Mouse (Mus musculus) kidney, adult 2 months (tissue): ENCODE measurements at regions not wholly inside any gene's neighbourhood (a gene's known extent, or its start where the extent isn't known, plus 50 kb on each side); places are given as distances from the start of the nearest gene placed in this dataset.

ENCODE experiments used
- DNase-seq: peaks from one replicate; pipeline ENCODE4 v3.0.0; 2021
- H3K27ac ChIP-seq: fragments of 200-500 bp; 2 replicates; pipeline ENCODE4 v1.5.1; 2012; ENCODE audit warnings: low read depth, low read length, control low read depth, inconsistent platforms; ENCODE audit not compliant: insufficient read depth
- H3K27me3 ChIP-seq: fragments of 200-500 bp; replicated peaks from 2 replicates; pipeline ENCODE4 v1.6.1; 2012; ENCODE audit warnings: mild to moderate bottlenecking, moderate library complexity, low read length, inconsistent platforms; ENCODE audit not compliant: control insufficient read depth, insufficient read depth
- H3K36me3 ChIP-seq: fragments of 200-500 bp; 2 replicates; pipeline ENCODE4 v1.6.1; 2012; ENCODE audit warnings: mild to moderate bottlenecking, moderate library complexity, low read length, inconsistent platforms; ENCODE audit not compliant: control insufficient read depth, insufficient read depth
- H3K4me1 ChIP-seq: fragments of 200-500 bp; 2 replicates; pipeline ENCODE4 v1.6.1; 2011; ENCODE audit warnings: low read length; ENCODE audit not compliant: control insufficient read depth, insufficient read depth
- H3K4me3 ChIP-seq: fragments of 200-500 bp; 2 replicates; pipeline ENCODE4 v1.5.1; 2011; ENCODE audit warnings: mild to moderate bottlenecking, low read depth, low read length, control low read depth; ENCODE audit not compliant: insufficient read depth
- CTCF ChIP-seq: fragments of 200-500 bp; conservative IDR thresholded peaks from 2 replicates; pipeline ENCODE4 v1.5.1; 2011; ENCODE audit warnings: low read depth, mild to moderate bottlenecking, control low read depth, low read length, moderate library complexity, mixed read lengths; ENCODE audit not compliant: insufficient read depth, insufficient read length
- POLR2A ChIP-seq: fragments of 200-500 bp; IDR thresholded peaks from one replicate; pipeline ENCODE4 v1.6.1; 2011; ENCODE audit warnings: low read depth, low read length, control low read depth
- WGBS: fragments of 180-500 bp; shearing (Covaris S2); methylation state at CpG from one replicate; pipeline ENCODE4 v1.1.7; 2018; 5-methylcytosine and 5-hydroxymethylcytosine counted together

DNA sequence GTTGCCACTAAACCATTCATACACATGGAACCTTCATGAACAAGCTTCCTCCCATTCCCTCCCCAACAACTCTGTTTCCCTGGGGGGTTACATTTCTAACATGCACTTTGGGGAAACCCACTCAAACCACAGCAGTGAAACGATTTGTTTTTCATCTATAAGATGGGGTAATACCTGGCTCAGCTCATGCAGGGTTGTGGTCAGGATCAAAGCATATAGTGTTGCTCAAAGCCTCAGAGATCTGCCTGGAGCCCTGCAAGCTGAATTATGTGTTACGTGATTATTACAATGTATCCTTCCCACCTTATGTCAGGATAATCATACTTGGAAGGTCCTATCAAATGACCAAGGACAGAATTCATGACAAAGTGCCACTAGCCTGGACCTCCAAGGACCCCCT is 154.5 kb upstream of the Ankrd55 start:
- no peaks in the 10 kb centered on the region for H3K36me3 ChIP-seq
- TF ChIP-seq POLR2A (no peak), CTCF (no peak)
- 86% methylated on average over 2 of the region's 2 CpGs for WGBS
- H3K4me3 ChIP-seq = no peak overlapping the region
- H3K4me1 ChIP-seq = no peaks in the 10 kb centered on the region
- H3K27me3 ChIP-seq = no peaks in the 10 kb centered on the region
- no peak for DNase-seq
- H3K27ac ChIP-seq = no peak overlapping the region

DNA sequence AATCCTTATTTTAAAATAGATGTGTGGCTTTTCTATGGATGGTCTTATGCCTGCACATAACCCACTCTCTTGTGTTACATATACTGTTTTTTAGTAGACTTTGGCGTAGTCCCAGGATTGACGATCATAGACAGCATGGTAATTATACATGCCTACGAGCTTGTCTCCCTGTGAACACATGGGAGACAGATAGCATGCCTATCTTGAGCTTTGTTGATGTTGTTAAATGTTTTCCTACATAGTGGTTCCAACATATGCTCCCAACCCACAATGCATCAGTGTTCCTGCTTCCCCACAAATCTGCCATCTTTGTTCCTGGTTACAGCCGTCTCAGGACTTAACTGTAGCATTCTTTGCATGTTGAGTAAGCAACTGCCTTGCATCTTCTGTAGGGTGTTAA is 153.6 kb upstream of the Ankrd55 start:
- 95% methylated on average over 4 of the region's 4 CpGs for WGBS
- TF ChIP-seq CTCF (no peak), POLR2A (no peak)
- no peaks in the 10 kb centered on the region for H3K4me1 ChIP-seq
- no peak overlapping the region for H3K27ac ChIP-seq
- H3K36me3 ChIP-seq = no peaks in the 10 kb centered on the region
- no peak overlapping the region for H3K4me3 ChIP-seq
- H3K27me3 ChIP-seq = no peaks in the 10 kb centered on the region
- DNase-seq = no peak

DNA sequence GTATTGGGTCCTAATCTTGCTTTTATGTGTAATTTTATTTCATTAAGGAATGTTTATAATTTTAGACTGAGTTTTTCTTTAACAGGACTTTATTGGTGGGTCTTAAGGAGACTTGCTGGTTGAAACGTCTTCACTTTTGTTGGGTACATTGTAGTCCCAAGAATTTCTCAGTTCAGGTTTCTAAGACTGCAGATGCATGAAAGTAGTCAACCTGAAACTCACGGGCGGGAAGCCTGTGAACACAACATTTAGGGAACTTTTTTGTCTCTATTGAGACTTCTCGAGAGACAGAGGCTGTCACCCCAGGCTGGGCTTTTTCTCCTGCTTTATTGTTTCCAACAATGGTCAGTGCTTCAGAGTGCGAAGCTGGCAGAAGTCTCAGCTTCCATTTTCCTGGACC is 152.5 kb upstream of the Ankrd55 start:
- H3K27ac ChIP-seq = no peak overlapping the region
- H3K4me3 ChIP-seq = no peak overlapping the region
- no peaks in the 10 kb centered on the region for H3K36me3 ChIP-seq
- 93% methylated on average over 5 of the region's 5 CpGs for WGBS
- H3K4me1 ChIP-seq = no peaks in the 10 kb centered on the region
- DNase-seq = no peak
- no peaks in the 10 kb centered on the region for H3K27me3 ChIP-seq
- TF ChIP-seq POLR2A (no peak), CTCF (no peak)

DNA sequence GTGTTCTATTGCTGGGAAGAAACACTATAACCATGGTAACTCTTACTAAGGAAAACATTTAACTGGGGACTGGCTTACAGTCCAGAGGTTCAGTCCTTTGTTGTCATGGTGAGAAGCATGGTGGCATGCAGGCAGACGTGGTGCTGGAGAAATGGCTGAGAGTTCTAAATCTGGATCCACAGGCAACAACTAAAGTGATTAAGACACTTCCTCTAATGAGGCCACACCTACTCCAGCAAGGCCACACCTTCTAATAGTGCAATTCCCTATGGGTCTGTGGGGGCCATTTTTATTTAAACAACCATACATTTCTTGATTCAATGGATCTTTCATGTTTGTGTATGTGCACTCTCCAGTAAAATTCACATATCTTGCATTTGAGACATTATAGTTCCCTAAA is 151.4 kb upstream of the Ankrd55 start:
- H3K36me3 ChIP-seq = no peaks in the 10 kb centered on the region
- 72% methylated on average over 1 of the region's 1 CpGs for WGBS
- H3K27me3 ChIP-seq = no peaks in the 10 kb centered on the region
- H3K4me3 ChIP-seq = no peak overlapping the region
- DNase-seq = no peak
- H3K4me1 ChIP-seq = no peaks in the 10 kb centered on the region
- no peak overlapping the region for H3K27ac ChIP-seq
- no peak for TF ChIP-seq POLR2A
- TF ChIP-seq CTCF = no peak

DNA sequence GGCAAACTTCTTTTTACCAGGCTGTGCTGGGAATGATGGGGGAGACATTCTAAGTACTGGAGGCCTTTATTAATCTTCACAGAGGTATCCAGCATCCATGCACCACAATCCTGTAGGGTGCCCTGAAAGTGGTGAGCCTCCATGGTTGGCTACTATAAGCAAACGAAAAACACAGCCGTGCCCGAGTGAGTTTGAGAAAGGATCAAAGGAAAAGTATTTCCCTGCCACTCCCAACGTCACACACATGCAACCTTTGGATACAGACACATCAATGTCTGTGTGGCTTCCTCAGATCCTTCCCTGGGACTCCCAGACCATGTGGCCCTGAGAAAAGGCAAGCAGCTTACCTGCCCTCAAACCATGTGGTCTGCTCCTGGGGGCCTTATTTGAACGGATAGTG is 147.4 kb upstream of the Ankrd55 start:
- 60% methylated on average over 5 of the region's 5 CpGs for WGBS
- no peaks in the 10 kb centered on the region for H3K27me3 ChIP-seq
- H3K4me3 ChIP-seq = no peak overlapping the region
- no peak overlapping the region for H3K27ac ChIP-seq
- H3K4me1 ChIP-seq = no peaks in the 10 kb centered on the region
- no peaks in the 10 kb centered on the region for H3K36me3 ChIP-seq
- TF ChIP-seq CTCF = no peak
- no peak for TF ChIP-seq POLR2A
- DNase-seq = no peak

DNA sequence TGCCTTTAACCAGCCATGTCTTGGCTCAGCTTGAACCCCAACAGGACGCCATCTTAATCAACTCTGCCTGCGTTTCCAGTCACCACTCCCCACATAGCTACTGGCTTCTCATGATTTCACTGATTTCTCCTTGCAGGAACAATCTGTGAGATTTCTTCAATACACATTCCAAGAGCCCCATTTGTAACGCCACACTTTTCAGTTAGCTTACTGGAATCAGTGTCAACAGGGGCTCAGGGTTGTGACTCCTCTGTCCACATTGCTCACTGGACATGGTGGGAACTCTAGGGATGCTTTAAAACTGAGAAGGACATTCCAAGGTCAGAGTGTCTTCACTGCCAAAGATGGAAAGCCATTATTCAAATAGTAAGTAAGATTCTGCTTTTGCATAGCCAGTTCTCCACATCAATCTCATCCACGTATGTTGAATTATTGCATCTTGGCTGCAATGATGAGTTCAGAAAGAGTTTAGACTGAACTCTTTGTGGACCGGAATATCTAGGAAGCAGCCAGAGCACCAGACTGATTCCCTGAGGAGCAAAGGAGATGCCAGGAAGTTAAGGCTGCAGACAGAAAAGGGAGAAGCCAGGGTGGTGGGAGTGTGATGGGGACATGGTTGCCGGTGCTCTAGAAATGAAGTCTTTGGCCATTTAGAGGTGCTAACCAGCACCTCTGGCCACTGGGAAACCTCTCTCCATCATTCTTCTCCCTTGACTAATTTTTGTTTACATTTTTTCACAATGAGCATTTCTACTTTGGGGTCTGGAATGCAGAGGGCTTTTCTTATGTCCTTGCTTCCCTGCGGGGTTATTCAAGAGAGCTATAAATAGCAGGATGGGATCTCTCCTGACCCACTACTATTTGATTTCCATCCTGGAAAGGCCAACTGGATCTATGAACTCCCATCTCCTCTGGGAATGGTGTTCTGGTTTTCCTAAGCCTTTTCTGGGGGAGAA is 143.6 kb upstream of the Ankrd55 start:
- no peak overlapping the region for H3K27ac ChIP-seq
- no peaks in the 10 kb centered on the region for H3K27me3 ChIP-seq
- no peak for TF ChIP-seq CTCF
- TF ChIP-seq POLR2A = no peak
- H3K36me3 ChIP-seq = no peaks in the 10 kb centered on the region
- H3K4me1 ChIP-seq = no peaks in the 10 kb centered on the region
- H3K4me3 ChIP-seq = no peak overlapping the region
- no peak for DNase-seq
- 78% methylated on average over 7 of the region's 7 CpGs for WGBS
